Mouse (Mus musculus): Measurements from ENCODE around the gene Pde4d.

Gene Pde4d

DNA sequence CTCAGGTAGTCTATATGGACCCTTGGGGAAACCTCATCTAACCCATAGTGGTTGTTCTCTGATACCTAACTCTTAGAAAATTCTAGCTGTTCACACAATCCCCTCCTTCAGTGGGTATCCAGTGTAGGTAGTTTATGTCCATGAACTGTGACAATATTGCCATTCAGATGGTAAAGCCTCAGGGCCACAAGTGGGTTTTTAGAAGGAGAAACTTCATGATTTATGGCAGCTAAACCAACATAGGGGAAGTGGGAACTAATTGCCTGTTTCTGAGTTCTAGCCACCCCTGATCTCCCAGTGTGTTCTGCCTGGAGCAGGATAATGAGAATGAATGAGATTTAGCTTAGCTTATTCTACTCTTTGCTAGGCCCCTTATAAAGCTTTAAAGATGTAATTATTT is 43.1 kb downstream of the Pde4d start:
- DNase-seq, result no peak

DNA sequence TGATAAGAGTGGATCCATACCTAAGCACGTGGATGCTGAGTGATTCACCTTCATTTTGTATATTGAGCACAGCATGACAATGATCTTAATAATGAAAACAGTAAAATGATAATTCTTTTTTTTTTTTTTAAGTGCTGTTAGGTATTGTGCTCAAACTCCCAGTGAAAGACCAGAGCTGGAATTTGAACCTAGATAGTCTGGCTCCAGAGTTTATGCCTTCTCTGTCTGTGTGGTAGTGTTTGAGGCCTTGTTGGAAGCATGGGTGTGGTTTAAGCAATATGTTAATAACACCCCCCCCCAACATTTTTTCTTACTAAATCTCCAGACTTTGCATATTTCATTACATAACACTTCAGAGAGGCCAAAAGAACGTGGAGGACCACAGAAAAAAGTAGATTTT is 44.6 kb downstream of the Pde4d start:
- DNase-seq, result no peak

DNA sequence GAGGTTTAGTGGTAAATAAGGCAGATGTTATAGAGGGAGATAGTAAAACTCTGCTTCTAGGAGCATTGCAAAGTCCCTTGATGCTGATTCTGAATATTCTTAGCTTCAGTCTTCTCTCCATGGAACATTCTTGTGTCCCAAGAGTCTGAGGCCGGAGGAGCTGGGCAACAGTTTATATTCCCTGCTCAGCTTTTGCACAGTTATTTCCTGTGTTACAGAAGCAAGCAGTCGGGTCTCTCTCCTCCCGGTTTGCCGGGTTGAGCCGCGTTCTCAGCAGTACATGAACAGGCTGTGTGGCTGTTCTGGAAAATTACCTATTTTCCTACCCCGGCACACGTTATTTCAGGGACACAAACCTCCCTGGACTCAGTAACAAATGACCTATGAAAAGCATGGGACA is 48.0 kb downstream of the Pde4d start:
- no peak for DNase-seq

DNA sequence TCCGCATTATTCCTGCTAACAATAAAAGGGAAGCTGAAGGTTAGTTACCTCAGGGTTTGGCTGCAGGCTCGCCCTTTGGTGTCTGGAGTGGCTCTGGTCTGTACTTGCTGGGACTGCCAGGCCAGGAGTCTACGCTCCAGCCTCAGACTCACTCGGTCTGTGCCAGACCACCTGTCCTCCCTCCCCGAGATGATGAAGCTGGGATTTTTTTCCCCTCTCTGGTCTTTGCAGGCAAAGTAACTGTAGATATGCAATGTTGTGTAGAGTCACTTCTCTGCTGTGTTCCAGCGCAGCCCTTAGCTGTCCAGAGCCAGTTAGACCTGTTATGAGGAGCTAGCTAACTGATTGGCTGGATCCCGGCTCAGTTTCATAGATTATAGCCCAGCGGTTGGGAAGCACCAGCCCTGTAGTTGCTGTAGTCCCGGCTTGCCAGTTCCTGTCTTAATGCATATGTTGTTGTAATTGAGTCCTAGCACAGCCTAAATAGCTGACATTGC is 48.5 kb downstream of the Pde4d start:
- DNase-seq, result peak; percentile 39

DNA sequence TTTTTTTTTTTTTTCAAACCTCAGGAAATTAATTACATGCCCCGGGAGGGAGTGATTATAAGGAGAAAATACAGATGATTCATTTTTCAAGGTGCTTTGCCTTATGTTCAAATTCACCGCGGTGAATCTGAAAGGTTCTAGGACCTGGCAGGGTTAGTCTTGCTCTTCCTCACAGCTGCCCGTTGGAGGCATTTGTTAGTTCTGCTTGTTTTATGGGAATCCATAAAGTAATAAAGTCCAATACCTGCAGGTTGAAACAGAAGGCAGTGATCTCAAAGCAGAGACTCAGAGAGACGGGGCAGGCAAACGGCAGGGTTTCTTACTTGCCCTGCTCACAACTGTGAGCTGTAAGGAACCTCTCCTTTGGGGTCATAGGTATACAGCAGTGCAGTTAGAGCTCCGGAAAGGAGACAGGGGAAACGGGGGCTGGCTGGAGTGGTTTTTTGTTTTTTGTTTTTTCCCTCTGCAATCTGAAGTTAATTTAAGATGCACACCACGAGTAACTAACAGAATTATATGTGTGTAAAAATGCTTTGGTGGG is 49.1 kb downstream of the Pde4d start:
- peak; percentile 23 for DNase-seq

DNA sequence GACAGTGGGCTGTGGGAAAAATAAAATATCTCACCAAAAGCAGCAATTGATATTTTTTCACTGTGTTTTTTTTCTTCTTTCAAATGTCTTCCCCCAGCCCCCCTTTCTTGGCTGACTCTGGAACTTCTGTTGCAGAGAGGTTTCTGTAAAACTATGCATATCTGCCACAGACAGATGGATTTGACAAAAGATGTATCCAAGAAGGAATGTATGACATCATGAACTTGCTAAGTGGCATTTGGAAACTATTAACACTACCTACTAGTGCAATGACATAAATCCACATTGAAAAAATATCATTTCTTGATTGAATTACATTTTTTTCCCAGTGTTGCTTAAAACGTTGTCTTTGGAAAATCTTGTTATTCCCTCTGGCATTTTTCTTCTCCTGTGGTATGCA is 51.6 kb downstream of the Pde4d start:
- DNase-seq, result no peak

DNA sequence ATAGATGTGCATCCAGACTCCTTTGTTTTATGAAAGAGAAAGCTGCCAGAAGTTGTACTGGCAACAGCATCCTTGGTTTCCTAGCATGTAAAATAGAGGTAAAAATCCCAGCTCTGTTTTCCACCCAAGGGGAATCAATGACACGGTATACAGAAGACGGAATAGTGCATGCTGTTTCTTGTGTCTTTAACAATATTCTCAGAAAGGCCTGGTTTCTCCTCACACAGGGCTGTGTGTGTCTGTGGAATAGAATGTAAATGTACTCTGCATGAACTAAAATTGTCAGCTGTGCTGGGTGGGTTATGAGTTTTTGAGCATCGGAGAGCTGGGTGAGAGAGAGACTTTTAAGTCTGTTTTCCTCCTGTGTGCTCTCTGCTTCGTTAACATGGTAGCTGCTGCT is 74.8 kb downstream of the Pde4d start:
- DNase-seq, result no peak

DNA sequence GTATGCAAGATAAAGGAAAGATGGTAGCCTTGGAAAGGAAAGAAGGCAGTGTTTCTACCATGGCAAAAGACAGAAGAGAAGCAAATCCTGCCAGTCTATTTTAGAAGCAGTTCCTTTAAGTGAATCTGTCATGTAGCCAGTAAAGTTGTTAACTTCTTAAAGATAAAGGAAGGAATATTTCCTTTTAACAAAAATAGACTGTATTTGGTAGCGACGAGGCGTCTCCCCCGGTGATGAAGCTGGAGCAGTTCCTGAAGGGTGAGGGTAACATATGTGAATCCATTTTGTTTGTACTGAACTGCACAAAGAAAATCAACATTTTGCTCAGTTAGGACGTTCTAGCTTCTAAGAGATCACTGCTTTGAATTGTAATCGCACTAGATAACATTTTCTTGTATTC is 75.2 kb downstream of the Pde4d start:
- DNase-seq, result no peak

DNA sequence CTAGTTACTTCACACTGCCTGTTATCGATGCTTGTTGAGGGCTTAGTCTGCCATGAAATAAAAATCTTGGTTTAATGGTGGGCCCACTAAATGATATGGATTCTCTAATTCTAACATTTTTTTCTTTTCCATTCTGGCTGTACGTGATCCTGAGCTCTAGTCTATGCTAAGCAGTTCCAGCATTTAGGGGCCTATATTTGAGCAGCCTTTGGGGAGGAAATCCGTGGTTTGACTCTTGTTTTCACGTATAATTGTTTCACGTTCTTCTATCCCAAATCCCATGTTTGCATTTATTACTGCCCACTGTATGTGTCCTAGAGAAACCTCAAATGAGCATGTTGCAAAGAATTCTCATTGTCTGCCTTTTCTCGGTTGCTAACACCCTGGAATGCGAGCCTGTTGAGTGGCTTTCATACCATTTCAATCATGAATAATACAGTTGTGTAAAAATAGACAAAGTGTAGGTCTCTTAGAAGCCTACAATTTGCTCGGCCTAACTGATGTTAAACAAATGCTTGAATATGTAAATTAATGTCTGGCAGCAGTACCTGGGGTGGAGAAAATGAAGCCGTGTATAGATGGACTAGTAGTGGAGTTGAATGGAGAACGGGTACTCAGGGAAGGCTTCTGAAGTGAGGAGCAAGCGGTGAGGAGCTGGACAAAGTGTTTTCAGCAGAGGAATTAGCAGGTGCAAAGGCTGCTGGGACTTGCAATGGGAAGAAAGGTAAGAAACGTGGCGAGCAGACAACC is 76.7 kb downstream of the Pde4d start:
- DNase-seq, result no peak

DNA sequence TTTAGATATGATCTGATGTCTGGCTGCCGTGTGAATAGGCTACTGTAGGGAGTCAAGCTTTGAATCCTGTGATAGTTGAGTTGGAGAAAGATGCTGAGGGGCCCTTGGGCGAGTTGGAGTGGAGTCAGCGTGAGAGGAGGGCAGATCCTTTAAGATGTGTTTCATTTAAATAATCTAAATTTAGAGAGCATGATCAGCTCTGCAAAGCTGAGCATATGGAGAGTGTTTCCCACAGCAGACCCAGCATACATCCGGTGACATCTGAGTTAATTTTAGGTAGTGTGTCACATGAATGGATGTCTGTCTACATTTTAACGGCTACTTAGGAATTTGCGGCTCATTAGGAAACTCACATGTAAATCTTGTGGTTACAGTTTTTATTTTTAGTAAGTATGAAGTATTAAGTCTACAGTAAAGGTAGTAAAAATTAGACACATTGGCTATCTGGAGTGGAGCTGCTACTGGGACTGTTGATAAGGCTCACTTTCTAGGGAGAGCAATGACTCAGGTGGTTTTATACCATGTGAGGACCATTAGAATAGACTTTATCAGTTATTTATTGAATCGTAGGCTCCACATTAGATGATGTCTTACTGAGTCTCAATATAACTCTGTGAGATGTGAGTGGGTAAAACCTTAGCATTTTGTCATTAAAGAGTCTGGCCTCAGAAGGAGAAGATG is 77.5 kb downstream of the Pde4d start:
- no peak for DNase-seq

DNA sequence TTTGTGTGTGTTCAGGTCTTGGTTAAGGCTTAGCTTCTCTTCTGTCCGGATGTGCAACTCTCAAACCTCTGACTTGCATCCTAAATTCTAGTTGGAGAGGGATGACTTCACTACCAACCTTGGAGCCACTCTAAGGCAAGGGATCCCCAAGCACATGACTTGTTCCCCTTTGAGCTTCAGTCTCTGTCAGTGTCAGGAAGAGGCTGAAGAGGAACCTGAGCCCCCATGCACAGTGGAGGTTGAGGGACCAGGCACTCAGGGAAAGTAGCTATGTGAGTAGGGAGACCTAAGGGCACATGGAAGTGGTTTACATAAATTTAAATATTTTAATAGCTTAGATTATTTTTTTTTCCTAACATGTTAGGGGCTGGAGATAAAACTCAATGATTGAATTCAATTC is 78.6 kb downstream of the Pde4d start:
- DNase-seq, result no peak

DNA sequence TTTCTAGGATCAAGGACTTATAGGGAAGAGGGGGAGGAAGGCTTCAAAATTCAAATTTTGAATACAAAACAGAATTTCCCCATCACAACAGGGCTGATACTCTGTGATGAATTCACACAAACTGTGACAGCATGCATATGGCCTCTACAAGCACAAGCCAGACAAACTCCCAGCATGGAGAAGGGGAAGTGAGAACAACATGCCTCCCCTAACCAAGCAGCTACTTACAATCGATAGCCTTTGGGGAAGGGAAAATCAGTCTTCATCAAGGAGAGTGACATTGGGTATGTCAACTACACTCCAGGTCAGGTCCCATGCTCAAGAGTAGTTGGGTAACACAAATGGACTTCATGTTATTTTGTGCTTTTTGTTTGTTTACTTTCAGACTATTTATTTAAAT is 83.1 kb downstream of the Pde4d start:
- DNase-seq, result no peak

DNA sequence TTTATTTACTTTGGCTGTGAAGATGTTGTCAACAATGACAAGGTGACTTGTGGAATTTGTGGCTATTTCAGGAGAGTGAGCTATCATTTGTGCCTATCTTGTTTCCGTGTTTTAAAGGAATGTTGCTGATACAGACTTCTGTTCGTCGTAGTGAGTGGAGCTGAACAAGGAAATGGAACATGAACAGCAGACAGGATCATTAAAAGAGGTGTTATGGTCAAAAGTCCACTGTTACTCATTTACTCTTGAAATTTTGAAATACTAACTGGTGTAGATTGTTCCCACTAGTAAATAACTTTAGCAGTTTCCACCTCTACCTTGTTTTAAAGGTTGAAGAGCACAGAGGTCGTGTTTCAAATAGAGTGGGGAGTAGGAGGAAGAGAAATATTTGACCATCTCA is 86.7 kb downstream of the Pde4d start:
- DNase-seq, result no peak

DNA sequence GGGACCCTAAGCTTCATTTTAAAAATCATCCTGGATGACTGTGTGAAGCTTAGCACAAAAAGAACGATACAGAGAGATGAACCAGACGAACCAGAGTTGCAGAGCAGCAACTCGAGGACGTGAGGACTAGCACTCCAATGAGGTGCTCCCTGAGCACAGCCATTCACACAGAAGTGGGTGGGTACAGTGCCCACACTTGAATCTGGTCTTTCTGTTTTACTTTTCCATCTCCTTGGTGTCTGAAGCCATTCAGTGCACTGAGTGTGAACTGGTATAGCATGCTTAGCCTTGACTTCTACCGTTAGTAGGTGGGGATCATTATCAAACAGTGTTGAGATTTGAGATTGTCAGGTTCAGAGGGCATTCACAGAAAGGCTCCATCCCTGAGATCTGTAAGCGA is 87.2 kb downstream of the Pde4d start:
- no peak for DNase-seq

DNA sequence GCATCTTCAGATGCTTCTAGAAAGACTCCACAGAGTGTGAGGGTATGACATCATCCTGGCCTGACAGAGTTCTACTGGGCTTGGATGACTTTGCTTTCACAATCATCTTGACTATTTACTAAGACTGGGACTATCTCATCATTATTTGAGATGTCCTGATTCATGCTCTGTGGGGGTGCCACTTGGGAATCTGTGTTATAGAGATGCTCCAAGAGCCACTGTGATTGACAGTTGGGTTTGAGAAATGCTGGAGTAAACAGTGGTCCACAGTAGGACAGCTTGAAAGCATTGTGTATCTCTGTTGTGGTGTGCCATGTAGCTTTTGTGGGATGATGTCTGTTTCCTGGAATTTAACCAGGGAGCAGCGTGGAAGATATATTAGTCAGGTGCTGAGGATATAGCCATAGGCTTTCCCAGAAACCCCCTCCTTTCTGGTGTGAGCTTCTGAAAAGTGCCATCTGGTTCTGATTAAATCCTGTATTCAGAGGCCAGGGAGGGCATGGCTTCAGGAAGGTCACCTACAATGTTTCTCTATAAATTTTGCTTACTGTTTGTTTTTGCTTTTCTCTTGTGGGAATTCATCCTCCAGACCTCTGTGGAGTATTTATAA is 89.1 kb downstream of the Pde4d start:
- DNase-seq, result no peak

DNA sequence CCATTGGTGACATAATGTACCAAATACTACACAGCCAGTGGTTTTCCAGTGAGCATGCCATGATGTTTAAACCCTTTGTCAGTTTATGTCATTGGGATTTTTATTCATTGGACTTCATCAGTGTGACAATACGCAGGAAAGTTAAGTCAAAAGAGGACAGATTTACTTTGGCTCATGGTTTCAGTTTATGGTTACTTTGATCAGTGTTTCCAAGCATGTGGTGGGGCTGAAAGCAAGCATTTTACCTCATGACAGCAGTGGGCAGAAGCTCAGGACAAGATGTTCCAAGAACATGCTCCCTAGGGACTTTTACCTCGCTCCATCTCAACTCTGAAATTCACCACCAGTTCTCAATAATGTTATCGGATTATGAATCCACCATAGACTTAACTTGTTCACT is 91.7 kb downstream of the Pde4d start:
- no peak for DNase-seq

DNA sequence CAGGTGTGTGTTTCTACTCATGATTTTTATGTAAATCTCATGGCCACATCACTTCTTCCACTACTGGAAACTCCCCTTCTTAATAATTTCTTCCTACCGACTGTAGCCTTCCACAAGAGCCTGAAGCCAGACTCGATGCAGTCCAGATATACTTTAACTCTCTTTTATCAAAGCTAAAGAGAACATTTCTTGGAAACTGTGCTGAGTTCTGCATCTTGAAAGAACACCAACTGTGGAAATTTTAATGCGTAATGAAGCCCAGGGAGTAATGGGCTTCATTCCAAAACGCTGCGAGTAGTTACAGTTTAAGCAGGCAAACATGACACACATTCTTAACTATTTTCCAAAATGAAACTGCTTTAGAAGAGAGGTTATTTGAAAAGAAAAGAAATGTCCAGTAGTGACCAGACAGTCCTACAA is 92.6 kb downstream of the Pde4d start:
- DNase-seq, result peak; percentile 66

DNA sequence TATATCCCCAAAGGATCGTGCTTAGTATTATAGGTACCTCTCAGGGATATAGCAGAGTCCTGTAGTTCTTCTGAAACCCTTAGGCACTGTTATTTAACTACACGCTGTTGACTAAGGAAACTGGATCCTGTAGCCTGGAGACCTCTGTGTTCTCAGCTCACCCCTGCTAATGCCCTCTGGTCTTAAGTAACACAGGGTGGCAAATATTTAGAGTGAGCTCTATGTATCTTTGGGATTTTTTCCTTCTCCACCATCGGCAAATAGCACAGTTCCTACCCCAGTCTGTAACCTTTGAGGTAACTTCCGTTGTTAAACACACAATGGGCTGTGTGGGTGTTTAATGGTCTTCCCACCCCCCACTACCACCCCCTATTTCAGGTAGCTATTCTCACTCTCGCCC is 102.5 kb downstream of the Pde4d start:
- DNase-seq, result no peak

DNA sequence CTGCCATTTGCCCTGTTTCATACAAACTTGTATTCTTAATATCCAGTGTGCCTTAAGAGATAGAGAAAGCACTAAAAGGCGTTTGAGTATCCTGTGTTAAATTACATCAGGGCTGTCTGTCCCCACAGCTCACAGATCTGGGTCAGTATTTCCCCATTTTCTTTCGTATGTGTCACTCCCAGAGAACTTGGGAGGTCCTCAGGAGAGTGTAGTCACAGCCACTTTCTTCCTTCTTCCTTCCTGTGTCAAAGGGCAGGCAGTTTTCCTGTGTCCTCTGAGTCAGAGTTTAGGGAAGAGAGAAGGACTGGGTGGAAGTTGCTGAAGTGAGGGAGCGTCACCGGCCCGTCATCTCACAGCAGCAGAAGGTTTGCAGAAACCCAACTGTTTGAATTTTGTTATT is 103.2 kb downstream of the Pde4d start:
- DNase-seq, result no peak

DNA sequence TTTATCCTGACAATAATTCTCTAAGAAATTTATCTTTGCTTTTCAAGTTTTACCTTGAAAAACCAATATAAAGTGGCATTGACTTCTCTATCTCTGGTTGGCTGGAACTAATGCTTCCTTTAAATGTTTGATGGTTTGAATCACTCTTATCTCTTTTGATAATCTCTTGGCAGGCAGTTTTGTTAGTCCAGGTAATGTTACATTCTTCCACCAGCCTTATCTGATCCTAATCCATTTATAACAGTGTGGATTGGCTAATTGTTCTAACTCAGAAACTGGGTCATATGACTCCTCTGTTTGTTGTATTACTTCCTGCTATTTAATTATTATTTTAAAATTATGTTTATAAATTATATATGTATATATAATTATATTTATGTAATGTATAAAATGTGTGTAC is 105.2 kb downstream of the Pde4d start:
- DNase-seq, result no peak

DNA sequence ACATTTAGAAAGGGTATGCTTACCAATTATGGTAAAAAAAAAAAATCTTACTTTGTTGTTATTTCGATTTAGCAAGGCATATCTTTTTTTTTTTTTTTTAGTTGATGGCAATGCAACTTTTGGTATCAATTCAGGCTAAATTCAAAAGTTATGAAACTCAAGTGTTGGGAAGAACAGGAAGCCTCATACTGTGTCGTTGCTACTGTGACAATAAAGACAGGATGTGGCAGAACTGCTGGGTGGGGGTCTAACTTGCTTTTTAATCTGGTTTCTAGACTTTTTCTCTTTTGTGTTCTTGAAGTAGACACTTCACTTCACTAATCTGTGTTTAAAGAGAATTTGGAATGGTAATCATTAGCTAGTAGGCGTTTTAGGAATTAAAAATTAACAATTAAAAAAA is 147.2 kb downstream of the Pde4d start:
- no peak for DNase-seq

DNA sequence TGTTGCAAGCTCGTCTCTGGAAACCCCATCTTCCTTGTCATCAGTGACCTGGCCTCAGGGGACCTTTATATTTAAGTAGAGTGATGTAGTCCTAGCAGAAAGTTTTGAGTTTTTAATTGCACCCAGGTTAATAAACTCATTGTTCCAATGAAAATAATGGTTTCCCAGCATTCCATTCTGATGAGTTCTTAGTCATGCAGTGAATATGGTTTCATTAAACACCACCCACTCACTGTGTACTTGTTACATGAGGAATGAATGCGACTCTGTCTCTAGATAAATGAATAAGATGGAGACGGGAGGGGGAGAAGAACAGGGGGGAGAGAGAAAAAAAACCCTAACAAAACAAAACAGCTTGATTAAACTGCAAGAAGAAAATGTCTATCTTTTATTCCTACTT is 148.9 kb downstream of the Pde4d start:
- no peak for DNase-seq

DNA sequence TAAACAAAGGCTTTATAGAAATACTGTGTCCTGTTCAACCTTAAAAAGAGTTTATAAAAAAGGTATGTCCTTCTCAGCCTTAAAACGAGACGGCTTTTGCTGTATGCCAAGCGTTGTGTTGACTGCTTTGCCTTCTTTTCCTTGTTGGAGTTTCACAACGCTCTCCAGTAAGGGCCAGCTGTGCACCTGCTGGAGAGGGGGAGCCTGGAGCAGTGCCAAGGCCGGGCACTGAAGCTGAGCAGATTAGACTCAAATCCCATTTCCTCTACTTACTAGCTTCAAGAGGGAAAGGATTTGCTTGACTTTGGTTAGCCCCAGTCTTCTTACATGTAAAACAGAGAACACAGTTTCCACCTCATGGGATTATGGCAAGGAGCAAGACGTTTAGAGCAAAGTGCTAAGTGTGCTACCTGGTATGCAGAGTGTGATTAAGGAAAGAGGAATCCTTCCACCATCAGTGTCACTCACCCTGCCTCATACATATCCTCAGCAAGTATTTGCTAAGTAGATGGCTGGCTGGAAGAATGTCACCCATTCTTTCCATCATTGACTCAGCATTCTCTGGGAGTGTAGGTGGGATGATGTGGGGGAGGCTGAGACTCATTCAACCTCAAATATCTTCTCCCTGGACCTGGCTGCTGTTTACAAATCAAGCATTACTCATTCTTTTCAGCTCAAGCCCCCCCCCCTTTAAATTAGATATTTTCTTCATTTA is 149.6 kb downstream of the Pde4d start:
- no peak for DNase-seq
